Mouse (Mus musculus) urinary bladder, postnatal 25 days (tissue): ENCODE measurements around the gene Reln.

Experiments used
- DNase-seq: peaks from one replicate; pipeline ENCODE4 v3.0.0; 2022; ENCODE audit warnings: low spot score

Gene Reln

GRCm38 (mm10) chr5:21987711-21988110 is 356.8 kb downstream of the Reln start:
- DNase-seq: no peak

DNA sequence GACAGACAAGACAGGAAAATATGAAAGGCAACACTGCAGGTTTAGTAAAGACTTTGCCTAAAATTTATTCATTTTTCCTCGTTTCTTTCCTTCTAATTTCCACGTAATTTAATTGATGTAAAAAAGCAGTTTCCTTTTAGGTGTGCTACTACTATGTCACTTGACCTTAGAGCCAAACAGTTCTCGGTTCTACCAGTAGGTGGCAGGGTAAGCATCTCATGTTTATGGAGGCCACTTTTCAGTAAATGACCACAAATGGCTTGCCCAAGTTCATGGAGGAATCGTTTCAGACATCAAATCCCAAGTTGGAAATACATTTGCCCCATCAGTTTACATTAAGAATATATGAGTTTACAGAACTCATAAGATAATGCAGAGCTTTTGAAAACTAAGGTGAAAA is 358.2 kb downstream of the Reln start:
- DNase-seq: peak; percentile 35

DNA sequence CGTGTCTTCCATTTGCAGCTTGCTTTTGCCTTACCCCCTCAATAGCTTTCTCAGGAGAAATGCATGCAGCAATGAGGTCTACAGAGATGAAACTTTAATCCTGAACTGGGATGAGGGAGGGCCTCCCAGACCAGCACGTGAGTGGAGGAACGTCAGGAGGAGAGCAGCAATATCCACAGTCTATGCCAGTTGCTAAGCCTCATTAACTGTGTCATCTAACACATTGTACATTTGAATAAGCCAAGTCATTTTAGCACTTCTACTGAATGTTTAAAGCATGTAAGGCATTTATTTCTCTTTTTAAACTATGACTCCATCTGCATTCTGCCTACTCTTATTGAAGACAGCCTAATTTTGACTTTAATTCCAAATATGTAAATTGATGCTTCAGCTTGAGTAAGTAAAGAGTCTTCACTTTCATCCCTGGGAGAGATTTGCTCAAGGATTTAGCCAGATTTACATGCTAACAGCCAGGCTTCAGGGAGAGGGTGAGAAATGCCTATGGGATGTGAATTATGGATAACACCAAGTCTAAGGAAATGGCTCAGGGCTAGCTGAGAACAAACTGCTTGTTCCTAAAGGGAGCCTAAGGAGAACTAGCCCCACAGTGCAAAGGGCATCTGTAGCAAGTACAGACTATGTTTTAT is 361.4 kb downstream of the Reln start:
- no peak for DNase-seq

DNA sequence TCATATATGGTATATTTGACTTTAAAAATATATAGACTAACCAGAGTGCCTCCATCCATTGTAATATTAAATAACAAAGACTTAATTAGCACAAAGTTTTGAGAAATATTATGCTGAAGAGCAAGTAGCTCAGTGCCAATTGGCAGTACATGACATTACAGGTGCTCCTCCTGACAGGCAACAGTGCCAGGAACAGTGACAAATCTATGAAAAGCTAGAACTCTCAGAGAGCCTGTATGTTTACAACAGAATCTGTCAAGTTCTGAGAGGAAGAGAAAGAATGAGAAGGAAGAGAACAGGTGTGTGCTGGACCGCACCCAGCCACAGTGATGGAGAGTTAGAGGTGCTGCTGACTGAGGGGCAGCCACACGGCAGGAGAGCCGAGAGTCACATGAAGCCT is 363.3 kb downstream of the Reln start:
- DNase-seq: no peak

- no peak for DNase-seq
Measured at GRCm38 (mm10) chr5:21980544-21980943, 364.0 kb downstream of the Reln start.

DNA sequence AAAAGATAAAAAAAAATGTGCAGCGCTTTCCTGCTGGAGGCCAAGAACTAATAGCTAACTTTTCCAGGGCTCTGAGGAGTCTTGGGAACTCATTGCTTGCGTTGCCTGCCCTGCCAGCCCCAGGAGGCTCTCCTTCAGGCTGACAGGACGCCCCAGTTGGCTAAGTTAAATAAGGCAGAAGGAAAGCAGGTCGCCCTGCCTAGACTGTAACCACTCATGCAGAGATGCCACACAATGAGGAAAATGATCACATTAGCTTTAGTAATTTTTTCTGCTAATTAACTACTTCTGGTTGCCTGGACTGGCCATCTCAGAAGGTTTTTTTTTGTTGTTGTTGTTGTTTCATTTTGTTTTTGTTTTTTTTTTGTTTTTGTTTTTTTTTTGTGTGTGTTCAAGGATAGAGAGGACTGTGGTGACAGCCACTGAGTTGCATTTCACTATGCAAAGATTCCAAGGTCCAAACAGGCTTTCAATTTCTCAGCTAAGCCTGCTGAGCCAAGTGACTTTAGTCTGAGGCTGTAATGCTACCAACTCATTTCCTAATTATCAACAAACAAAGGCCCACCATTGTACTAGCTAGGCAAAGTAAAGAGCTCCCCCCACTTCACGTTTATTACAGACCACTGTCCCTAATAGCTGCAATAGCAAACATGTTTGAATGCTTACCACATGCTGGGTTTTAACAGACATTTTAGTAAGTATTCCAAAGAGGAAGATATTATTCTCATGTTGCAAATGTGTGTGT is 371.1 kb downstream of the Reln start:
- DNase-seq: no peak

DNA sequence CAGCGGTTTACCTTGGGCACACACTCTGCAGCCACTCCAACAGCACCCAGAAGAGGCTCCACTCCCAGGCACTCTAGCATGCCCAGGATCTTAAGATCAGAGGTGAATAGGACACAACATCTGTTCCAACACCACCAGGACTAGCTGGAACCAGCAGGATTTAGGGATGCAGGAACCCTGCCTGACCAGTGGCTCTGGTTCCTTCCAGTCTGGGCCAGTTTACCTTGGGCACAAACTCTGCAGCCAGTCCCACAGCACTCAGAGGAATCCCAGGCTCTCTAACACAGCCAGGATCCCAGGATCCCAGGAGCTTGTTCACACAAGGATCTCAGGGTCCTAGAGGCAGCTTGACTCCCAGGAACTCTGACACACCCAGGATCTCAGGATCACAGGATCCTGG is 382.7 kb downstream of the Reln start:
- DNase-seq: no peak

DNA sequence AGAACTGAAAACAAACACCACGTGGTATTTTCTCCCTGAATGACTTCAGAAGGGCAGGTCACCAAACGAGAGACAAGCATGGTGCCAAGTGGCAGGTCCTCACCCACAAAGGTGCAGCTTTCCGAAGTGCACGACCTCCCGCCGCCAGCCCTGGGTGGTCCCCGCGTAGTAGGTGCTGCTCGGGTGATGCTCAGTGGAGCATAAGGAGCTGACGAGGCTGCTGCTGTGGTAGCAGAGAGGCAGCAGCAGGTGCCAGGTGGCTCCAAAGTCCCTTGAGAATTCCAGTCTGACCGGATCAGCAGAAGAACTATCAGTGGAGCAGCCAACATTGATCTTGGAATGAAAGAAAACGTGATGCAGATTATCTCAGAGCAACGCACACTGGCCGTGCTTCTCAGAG is 384.4 kb downstream of the Reln start:
- no peak for DNase-seq

DNA sequence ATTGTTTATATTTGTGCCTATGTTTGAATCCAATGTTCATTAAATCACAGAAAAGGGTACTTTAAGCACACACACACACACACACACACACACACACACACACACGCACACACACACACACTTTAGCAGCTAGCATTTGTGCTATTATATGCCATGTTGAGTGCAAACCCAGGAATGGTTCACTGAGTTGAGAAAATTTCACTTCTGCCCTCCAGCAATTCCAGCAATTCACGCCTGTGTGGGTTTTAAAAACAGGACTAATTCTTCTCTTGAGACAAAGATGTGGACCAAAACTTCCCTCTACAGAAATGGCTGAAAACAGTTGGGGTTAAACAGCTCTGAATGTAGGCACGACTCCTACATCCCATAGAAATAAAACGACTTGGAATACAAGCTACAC is 386.9 kb downstream of the Reln start:
- no peak for DNase-seq

DNA sequence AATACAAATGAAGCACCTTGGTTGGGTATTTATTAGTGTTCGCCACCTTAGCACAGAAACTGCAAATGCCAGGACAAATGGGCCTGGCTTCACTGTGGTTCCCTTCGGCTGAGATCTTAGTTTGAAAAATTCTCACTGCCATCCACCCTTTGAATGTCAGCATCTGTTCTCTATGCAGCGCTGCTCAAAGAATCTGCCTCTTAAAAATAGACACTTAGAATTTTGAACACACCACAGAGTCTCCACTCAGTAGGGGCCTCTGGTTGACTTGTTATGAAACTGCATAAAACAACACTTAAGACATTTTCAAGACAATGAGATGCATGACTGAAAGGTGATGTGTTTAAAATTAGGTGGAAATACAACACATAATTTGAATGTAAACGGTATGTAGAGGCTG is 387.4 kb downstream of the Reln start:
- DNase-seq: no peak

DNA sequence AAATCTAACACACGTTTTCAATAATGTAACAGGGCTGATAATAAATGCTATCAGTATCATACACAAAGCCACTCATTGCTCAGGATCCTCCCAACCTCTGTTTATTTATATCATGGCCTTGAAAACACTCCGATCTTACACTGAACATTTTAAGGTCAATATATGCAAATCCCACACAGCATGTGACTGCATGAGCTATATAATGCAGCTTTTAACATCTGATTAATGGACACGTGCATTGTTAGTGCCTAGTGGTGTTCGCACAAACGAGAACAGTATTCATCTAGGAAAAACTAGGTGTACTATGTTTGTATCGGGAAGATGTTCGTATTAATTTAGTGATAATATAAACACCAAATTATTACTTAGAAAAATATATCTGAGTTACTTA is 395.0 kb downstream of the Reln start:
- no peak for DNase-seq

DNA sequence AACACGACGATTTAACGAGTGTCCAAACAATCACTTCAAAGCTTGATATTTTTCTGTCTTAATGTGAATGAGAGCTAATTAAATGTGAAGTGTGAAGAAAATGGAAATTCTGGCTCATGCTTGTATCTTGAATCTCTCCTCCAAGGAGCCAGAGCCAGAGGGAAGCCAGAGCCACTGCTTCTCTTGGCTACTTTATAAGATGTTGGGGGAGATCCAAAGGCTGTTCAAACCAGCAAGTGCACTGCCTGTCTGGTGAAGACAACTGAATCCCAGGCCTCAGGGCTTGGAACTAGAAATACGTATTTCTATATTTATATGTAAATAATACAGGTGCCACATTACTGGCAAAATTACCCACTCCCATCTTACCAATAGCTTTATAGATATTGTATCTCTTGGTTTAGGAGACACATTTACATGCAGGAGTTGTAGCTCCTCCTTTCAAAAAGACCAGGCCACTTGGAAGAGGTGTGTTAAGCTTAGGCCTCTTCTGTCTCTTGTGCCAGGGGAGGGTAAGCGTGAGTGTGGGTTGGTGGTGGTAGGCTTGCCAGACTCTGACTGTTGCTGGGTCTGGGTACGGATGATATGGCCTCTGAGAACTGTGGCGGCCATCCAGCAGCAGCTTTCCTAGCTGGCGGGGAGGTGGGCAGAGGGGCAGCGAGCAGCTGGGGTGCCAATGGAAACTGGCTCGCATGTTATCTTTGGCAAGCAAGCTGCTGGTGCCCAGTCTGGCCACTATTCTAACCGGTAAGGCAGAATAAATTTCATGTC is 395.6 kb downstream of the Reln start:
- no peak for DNase-seq

GRCm38 (mm10) chr5:21947610-21948381 is 396.7 kb downstream of the Reln start:
- DNase-seq: no peak

- DNase-seq: no peak
Measured at GRCm38 (mm10) chr5:21944579-21944978, 399.9 kb downstream of the Reln start.

- no peak for DNase-seq
Measured at GRCm38 (mm10) chr5:21939405-21939804, 405.1 kb downstream of the Reln start.

DNA sequence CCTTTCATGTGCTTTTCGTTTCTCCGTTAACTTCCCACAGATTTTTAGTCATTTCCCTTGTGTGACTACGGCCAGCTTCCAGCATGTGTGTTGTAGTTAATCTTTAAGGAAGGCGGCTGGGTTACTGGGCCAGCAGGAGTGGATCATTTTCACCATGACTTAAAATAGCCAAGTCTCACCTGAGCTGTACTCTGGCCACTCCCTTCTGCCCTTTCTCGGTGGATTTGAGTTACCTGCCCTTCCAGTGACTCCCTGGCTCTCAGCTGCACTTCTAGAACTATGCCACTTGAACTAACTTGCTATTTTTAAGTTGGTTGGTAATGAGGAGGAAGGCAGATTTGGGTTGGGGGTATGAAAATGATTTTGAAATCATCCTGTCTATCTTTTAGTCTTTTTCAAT is 406.4 kb downstream of the Reln start:
- no peak for DNase-seq

- no peak for DNase-seq
Measured at GRCm38 (mm10) chr5:21936627-21937026, 407.9 kb downstream of the Reln start.

DNA sequence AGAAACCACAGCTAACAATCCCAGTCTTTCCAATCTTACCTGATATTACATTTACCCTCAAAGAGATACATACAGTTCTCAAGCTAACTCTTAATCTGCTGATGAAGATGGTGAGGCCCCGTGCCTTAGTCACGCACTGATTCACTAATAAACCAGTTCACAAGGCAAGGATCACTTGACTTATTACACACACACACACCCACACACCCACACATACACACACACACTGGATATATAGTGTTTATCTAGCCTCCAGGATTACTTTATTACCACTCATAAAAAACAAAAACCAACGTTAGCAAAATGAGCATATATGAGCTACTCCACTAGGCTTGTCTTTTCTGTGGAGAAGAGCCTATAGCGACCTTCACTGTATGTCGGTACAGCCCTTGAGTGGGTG is 408.4 kb downstream of the Reln start:
- DNase-seq: no peak

DNA sequence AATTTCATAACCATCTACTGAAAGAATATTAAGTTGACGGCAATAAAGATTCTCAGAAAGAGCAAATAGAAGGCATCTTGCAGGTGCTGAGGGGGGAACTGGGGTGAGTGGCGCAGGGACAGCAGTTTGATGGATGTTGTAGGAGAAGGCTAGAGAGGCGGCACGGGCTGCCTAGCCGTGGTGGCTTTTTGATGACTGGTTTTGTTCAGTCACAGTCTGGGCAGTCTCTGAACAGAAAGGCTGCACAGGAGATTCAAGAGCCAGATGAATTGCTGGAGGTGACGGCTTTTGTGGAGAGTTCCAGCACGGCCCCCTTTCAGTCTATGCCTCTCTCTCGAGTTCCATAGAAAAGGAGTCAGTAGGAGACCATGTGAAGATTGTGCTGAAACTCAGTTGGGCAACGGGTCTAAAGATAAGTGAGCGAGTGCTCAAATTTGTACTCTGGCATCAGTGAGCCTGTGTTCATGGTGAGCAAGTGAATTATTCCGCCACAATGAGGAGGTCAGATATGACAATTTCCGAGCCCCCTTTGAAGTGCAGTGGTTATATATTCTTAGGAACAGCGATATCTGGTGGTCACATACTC is 409.6 kb downstream of the Reln start:
- no peak for DNase-seq

GRCm38 (mm10) chr5:21934173-21934698 is 410.3 kb downstream of the Reln start:
- DNase-seq: no peak

DNA sequence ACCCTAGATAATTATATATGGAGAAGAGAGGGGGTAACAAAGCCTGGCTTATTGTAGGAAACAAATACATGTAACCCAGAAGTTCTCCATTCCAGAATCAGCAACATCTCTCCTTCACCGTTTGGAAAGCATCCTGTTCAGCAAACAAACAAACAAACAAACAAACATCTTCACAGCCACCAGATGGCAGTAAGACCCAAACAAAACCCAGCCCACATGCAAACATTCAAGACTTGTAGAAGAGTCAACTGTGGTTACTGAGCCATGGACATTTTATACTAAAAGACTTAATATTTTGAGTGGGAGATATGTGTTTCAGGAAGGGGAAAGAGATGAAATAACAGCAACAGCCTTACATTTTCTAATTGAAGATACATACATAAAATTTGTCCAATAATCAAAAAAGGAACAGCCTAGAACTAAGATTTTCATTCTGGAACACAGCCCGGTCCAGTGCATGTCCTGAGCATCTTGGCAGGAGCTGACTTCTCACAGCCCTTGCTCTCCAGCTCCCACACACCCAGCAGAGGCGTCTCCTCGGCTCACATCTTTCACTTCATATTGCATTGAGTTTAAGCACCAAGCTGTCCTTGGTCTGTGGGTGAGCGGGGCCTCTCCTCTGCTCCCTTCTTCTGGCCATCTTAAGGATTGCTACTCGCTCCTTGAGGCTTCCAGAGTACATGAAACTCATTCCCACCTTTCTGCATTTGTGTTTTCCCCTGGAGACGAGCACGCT is 411.0 kb downstream of the Reln start:
- DNase-seq: no peak
